Mouse (Mus musculus) left cerebral cortex, postnatal 4 days (tissue): Measurements from ENCODE around the gene Tfap4. TPM values are rescaled to one million over a fixed set of nuclear protein-coding genes. Genes with fewer than 3 reads are reported as not detected.
"Not testable (repeated sequence)": the region's sequence is repeated elsewhere in the genome, so short reads cannot be mapped to it uniquely, and the experiment has no call there.

Source experiments
- DNase-seq: peaks from one replicate; pipeline ENCODE4 v3.0.0-alpha.2; 2022
- intact Hi-C: fragments of 180-260 bp; cut with DNase I; formaldehyde crosslinking; loops from one replicate; pipeline ENCODE4 v1.15.1; 2025
- total RNA-seq, 2 experiments: library from RNA; stranded (reverse); gene quantifications; 2 replicates each; pipeline ENCODE4 v1.2.3; 2021

The Tfap4 gene
- total RNA-seq, 2 experiments from 2014 or later, result 13.0 to 13.4 TPM

GRCm38 (mm10) chr16:4557949-4558348 lies 1.7 kb downstream of the Tfap4 start:
- intact Hi-C loops, result no loop called here
- peak; percentile 53 for DNase-seq

- no peak for DNase-seq
- intact Hi-C loops, result no loop called here
These were observed 2.6 kb downstream of the Tfap4 start for GRCm38 (mm10) chr16:4557085-4557484.

GRCm38 (mm10) chr16:4555555-4555954 lies 4.1 kb downstream of the Tfap4 start:
- no peak for DNase-seq
- intact Hi-C loops, result no loop called here

- DNase-seq, result no peak
- intact Hi-C loops, result no loop called here
These were observed 6.7 kb downstream of the Tfap4 start for GRCm38 (mm10) chr16:4552829-4553550.

DNA sequence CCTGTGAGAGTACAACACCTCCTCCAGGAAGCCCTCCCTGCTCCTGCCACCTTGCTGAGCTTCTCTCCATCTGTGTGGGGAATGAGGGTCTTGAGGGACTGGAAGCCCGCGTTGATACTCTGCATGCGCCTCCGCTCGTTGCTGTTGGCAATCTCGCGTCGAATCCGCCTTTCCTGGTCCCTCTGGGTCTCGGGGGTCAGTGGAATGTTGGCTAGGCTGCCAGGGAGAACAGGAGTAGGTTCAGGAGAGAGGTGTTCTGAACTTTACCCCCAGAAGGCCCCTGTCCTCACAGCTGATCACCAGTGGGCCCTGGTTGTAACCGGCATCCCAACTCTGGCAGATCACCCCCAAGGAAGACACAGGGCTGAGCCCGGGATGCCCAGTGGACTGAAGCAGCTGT lies 7.8 kb downstream of the Tfap4 start:
- intact Hi-C loops, result no loop called here

GRCm38 (mm10) chr16:4551056-4551455 lies 8.6 kb downstream of the Tfap4 start:
- DNase-seq, result peak; percentile 68
- intact Hi-C loops, result no loop called here

More for the DNA sequence above, 7.8 kb downstream of the Tfap4 start:
- DNase-seq, result no peak

- intact Hi-C loops, result no loop called here
- no peak for DNase-seq
These were observed 10.5 kb downstream of the Tfap4 start for GRCm38 (mm10) chr16:4548953-4549688.

DNA sequence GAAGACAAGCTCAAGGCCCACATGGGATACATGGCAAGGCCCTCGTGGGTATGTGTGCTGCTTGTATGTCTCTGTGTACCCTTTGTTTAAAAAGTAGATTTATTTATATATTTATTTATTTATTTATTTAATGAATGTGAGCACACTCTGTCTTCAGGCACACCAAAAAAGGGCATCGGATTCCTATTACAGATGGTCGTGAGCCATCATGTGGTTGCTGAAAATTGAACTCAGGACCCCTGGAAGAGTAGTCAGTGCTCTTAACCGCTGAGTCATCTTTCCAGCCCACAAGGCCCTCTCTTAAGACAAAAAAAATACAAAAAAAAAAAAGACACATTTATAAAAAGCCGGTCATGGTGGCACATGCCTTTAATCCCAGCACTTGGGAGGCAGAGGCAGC lies 12.0 kb downstream of the Tfap4 start:
- DNase-seq, result no peak
- intact Hi-C loops, result no loop called here

- intact Hi-C loops, result no loop called here
- no peak for DNase-seq
These were observed 12.8 kb downstream of the Tfap4 start for GRCm38 (mm10) chr16:4546838-4547237.

DNA sequence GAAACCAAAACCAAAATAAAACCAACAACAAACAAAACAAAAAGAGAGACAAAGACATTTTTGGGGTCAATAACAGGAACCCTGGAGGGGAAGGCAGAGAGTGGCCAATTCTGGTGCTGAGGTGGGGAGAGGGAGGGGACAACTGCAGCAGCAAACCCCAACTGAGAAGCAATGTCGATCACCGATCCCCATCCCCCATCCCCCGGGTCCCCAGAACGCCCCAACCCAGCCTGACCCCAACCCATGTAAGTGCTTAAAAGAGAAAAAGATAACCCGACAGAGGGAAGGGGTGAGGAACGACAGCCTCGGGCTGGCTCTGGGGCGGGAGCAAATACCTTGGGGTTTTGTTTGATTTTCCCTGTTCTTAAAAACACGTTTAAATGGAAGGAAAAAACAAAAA lies 14.8 kb downstream of the Tfap4 start:
- intact Hi-C loops, result loop anchor here (5.0 kb wide), 3 partner anchors 53 to 243 kb away; no protein-coding TSS in a partner anchor
- no peak for DNase-seq

- no peak for DNase-seq
- intact Hi-C loops, result loop anchor here (5.0 kb wide), 3 partner anchors 51 to 241 kb away; no protein-coding TSS in a partner anchor
These were observed 16.4 kb downstream of the Tfap4 start for GRCm38 (mm10) chr16:4543266-4543665.

DNA sequence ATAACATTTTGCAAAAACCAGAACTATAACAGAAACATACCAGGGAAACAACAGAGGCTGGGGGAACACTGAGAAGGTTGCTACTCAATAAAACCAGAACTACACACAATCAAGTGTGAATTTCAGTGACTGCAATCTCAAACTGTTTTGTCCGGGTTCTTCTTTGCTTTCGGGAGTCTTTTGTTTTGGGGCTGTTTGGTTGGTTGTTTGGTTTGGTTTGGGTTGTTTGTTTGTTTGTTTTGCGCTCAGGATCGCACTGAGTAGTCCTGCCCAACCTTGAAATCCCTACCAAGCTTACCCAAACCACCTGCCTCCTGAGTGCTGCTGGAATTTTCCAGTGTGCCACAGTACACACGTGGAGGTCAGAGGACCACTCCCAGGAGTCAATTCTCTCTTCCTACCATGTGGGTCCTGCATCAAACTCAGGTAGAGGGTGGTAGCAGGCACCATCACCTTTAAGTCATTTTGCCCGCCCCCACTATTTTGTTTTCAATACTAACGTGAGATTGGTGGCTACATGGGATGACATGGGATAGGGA lies 17.3 kb downstream of the Tfap4 start:
- intact Hi-C loops, result loop anchor here (5.0 kb wide), 3 partner anchors 50 to 240 kb away; no protein-coding TSS in a partner anchor
- no peak for DNase-seq

DNA sequence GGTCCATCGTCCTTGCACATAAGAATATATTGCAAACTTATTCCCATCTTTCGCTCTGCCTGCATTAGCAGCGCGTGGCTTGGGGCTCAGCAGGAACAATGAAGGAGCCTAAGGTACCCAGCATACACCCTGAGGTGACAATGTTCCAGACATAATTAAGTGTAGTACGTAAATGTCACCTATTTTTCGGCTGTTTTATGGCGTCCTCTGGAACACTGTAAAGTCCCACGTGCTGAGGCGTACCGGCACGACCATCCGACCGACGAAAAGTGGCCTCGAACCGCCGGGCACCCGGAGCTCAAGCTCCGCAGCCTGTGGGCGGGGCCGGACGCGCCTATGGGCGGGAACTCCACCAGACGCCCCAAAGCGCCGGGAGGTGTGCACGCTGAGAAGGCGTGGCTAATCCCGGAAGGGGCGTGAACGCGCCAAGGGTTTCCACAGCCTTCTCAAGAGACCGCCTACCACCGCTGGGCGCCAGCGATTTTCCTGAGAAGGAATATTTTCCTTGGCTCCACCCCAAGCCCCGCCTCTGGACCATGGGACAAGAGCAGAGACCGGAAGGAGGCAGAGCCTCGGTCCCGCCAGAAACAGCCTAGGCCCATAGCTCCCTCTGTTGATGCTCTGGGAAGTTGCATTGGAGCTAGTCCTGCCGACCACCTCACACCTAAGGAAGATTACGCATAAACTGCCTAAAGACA lies 18.0 kb downstream of the Tfap4 start, which contains the start of gene Srl:
Srl (minus strand) TSS at position 316 of the 698 bp plus-strand sequence.
- intact Hi-C loops, result loop anchor here (5.0 kb wide), 3 partner anchors 49 to 239 kb away; no protein-coding TSS in a partner anchor

GRCm38 (mm10) chr16:4541033-4541432 lies 18.6 kb downstream of the Tfap4 start:
- DNase-seq, result no peak
- intact Hi-C loops, result loop anchor here (5.0 kb wide), 3 partner anchors 49 to 239 kb away; no protein-coding TSS in a partner anchor

More for the DNA sequence above, 18.0 kb downstream of the Tfap4 start, which contains the start of gene Srl:
- peak; percentile 100 for DNase-seq

GRCm38 (mm10) chr16:4540064-4540775 lies 19.4 kb downstream of the Tfap4 start:
- intact Hi-C loops, result loop anchor here (5.0 kb wide), 3 partner anchors 48 to 238 kb away; no protein-coding TSS in a partner anchor
- DNase-seq, result no peak

GRCm38 (mm10) chr16:4539521-4539920 lies 20.1 kb downstream of the Tfap4 start:
- intact Hi-C loops, result no loop called here
- DNase-seq, result no peak

GRCm38 (mm10) chr16:4537616-4538358 lies 21.9 kb downstream of the Tfap4 start:
- DNase-seq, result no peak
- intact Hi-C loops, result no loop called here

GRCm38 (mm10) chr16:4527373-4527772 lies 32.3 kb downstream of the Tfap4 start:
- intact Hi-C loops, DNase-seq: not testable (repeated sequence)

- DNase-seq, result no peak
- intact Hi-C loops, result no loop called here
These were observed 36.2 kb downstream of the Tfap4 start for GRCm38 (mm10) chr16:4523313-4524004.
